Mouse (Mus musculus): Measurements from ENCODE around the gene Gas6. TPM values are rescaled to one million over a fixed set of nuclear protein-coding genes. Genes with fewer than 3 reads are reported as not detected.

Gas6 gene
- polyA plus RNA-seq, 1 experiment from 2014 or later: 18.0 TPM

DNA sequence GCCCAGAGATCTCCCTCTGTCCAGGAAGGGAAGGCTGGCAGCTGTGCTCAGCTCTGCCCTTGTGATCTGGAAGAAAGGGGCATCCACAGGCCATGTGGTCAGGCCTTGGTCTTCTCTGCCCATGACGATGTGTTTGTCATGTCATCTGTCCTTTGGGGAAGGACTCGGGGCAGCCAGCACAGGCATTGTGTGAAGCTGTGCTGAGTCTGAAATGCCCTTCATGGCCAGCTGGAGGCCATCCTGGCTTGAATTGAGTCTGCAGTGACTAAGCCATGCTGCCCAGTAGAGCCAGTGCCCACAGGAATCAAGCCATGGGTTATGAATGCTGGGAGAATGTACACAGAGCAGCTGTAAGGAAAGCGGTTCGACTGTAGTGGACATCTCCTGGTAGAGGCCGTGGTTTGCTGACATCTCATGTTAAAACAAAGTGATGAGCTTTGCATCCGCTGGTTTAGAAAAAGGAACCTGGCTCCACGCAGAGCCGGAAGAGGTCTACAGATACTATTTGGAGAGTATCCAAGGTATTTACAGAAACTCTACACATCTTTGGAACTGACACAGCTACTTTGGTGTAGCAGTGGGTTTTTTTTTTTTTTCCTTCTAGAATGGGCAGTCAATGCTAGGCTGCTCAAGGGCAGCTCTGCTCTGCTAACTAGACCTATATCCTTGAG, 9.8 kb upstream of the Gas6 start:
- Histone ChIP-seq H3K4me2 (replicated peaks) (no peak overlapping the region), H3K36me3 (no peaks in the 10 kb centered on the region), H3K27ac (replicated peaks) (no peak overlapping the region), H3K9ac (replicated peaks) (no peak overlapping the region), H3K4me3 (no peak overlapping the region), H3K27me3 (no peaks in the 10 kb centered on the region), H3K4me1 (no peaks in the 10 kb centered on the region), H3K9me3 (no peaks in the 10 kb centered on the region)
- WGBS: 88% methylated on average over 8 of the region's 8 CpGs
- no peak for ATAC-seq (ENCODE audit: low FRiP score, low read depth)

DNA sequence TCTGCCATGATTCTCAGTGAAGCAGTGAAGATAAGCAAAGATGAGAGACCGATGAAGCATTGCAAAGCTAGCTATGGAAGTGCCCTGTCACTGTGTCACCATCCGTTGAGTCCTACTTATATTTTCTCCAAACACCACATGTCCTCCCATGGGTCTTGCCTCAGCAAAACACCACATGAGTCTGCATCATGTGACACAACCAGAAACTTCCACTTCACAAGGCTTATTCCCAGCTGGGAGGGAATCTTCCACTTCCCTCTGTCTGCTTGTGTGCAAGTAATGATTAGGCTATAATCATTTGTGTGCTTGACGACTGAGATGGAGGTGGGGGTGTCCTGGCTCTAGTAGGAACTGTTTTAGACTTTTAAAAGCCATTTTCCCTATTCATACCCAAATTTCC, 6.9 kb upstream of the Gas6 start:
- ATAC-seq (ENCODE audit: low FRiP score, low read depth): no peak
- WGBS: 86% methylated on average over 3 of the region's 3 CpGs
- Histone ChIP-seq H3K36me3 (no peaks in the 10 kb centered on the region), H3K9ac (replicated peaks) (no peak overlapping the region), H3K9me3 (no peaks in the 10 kb centered on the region), H3K4me2 (replicated peaks) (no peak overlapping the region), H3K27ac (replicated peaks) (no peak overlapping the region), H3K4me3 (no peak overlapping the region), H3K4me1 (no peaks in the 10 kb centered on the region), H3K27me3 (no peaks in the 10 kb centered on the region)

DNA sequence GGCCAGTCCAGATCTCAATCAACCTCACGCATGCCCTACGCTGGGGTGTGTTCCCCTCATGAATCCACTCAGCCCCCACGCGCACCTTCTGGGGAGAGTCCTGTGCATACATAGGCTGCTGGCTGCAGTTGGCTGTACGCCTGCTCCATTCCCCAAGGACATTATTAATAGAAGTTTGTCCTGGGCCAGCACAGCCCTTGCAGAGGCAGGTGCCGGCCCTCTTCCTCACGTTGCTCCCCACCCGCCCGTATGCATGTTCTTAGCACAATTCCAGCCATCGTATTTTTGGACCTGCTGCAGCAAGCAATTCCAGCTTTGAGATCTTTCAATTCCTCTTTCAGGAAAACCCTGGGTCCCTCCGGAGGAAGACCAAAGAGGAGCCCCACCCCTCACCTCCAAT, 1.3 kb downstream of the Gas6 start:
- Histone ChIP-seq H3K4me3 (no peak overlapping the region), H3K4me2 (replicated peaks) (no peak overlapping the region), H3K27me3 (peaks cover 45% of the 10 kb centered on the region), H3K36me3 (no peaks in the 10 kb centered on the region), H3K27ac (replicated peaks) (no peak overlapping the region), H3K9me3 (no peaks in the 10 kb centered on the region), H3K9ac (replicated peaks) (no peak overlapping the region), H3K4me1 (peaks cover 11% of the 10 kb centered on the region)
- no peak for ATAC-seq (ENCODE audit: low FRiP score, low read depth)
- WGBS: 51% methylated on average over 11 of the region's 11 CpGs

DNA sequence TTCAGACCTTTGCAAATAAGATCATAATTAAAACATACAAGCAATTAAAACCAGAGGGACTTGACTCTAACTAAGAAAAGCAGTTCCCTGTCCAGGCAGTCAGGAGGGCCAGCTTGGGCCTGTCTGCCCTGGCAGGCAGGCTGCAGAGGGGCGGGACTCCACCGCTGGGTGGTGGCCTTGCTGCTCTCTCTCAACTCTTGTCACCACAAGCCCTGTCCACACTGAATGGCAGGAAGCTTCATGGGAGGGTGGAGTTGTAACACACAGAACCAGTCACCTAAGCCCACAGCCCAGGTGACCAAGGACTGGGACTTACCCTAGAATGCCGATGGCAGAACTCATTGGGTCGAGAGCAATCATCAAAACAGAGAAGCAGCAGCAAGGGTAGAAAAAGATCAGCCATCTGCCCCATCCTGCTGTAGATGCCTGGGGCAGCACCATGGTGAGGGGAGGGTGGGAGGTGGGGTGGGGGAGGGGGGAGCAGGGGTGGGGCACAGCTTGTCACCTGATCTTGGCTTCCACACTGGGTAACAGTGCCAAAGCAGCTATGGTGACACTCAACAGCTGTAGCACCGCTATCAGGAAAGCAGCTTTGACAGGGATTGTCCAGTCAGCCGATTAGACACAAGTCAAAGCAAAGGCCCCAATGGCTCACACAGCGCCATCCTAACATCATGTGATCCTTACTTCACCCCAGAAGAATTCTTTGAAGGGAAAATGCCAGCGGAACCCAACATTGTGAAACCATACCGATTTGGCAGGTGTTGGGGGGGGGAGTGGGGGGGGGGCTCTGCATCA, 1.9 kb downstream of the Gas6 start:
- WGBS: 59% methylated on average over 9 of the region's 9 CpGs
- no peak overlapping the region for H3K9ac ChIP-seq (replicated peaks)
- no peak for ATAC-seq (ENCODE audit: low FRiP score, low read depth)
- H3K4me2 ChIP-seq (replicated peaks): no peak overlapping the region
- no peaks in the 10 kb centered on the region for H3K9me3 ChIP-seq
- H3K27ac ChIP-seq (replicated peaks): no peak overlapping the region
- H3K36me3 ChIP-seq: no peaks in the 10 kb centered on the region
- peaks cover 11% of the 10 kb centered on the region for H3K4me1 ChIP-seq
- H3K4me3 ChIP-seq: no peak overlapping the region
- H3K27me3 ChIP-seq: peaks cover 45% of the 10 kb centered on the region

DNA sequence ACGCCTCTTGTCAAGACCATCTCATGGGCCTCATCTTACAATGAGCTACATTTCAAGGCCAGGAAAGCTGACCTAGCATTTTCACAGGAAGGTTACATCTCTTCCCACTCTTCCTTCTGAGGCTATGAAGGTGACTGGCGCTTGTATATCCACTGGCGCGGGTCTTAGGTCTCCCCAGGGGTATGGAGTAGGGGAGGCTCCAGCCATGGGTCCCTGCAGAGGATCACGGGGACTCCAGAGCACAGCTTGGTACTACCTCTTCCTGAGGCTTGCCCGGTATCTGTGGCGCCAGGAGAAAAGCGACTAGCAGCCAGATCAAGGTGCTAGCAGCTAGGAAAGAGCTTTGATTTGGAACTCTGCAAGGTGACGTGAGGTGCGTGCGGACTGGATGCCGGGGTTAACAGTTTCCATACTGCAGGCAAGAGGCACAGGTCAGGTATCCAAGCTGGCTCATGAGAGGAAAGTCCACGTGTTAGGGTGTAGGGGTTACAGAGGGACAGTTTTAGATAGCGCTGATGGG, 2.7 kb downstream of the Gas6 start:
- Histone ChIP-seq H3K4me3 (no peak overlapping the region), H3K36me3 (no peaks in the 10 kb centered on the region), H3K9me3 (no peaks in the 10 kb centered on the region), H3K27me3 (peaks cover 45% of the 10 kb centered on the region), H3K9ac (replicated peaks) (no peak overlapping the region), H3K4me1 (peaks cover 11% of the 10 kb centered on the region), H3K27ac (replicated peaks) (no peak overlapping the region), H3K4me2 (replicated peaks) (no peak overlapping the region)
- no peak for ATAC-seq (ENCODE audit: low FRiP score, low read depth)
- WGBS: 88% methylated on average over 14 of the region's 14 CpGs

DNA sequence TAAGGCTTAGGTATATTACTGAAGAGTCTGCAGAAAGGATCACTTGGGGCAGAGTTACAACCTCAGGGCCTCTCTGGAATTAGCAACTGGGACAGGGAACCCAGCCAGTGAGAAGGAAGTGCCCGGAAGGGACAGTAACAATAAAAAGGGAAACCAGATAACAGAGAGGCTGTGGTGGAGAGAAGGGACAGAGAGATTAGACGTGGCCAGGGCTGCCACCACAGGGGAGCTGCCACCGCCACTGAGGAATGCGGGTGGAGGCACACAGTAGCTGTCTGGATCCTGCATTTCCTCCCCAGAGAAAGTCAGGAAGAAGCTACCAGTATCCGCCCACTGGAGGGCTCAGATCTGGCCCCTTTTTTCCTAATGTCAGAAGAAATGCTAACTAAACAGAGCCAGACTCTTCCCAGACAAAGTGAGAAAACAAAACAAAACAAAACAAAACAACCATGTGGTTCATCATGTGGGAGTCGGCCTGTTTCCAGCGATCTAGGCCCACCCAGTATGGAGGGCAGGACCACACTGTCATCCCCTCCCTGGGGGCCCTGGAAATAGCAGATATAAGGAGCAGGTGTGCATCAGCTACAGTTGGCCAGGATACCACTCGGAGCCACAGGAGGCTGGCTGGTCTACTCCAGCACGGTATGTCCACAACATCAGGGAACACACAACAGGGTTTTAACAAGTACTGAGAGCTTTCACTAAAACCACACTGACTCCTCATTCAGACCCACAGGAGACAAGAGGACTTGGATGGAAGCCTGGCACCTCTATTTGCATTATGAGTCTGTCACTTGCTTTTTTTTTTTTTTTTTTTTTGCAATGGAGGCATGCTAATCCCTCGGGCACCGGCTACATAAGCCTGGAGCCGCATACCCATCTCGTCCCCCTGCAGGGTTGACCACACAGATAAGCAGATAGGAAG, 4.0 kb downstream of the Gas6 start:
- Histone ChIP-seq H3K4me1 (peaks cover 11% of the 10 kb centered on the region), H3K27ac (replicated peaks) (no peak overlapping the region), H3K27me3 (peaks cover 40% of the 10 kb centered on the region), H3K4me3 (no peak overlapping the region), H3K9ac (replicated peaks) (no peak overlapping the region), H3K36me3 (no peaks in the 10 kb centered on the region), H3K9me3 (no peaks in the 10 kb centered on the region), H3K4me2 (replicated peaks) (no peak overlapping the region)
- WGBS: 42% methylated on average over 13 of the region's 13 CpGs
- ATAC-seq (ENCODE audit: low FRiP score, low read depth): no peak

DNA sequence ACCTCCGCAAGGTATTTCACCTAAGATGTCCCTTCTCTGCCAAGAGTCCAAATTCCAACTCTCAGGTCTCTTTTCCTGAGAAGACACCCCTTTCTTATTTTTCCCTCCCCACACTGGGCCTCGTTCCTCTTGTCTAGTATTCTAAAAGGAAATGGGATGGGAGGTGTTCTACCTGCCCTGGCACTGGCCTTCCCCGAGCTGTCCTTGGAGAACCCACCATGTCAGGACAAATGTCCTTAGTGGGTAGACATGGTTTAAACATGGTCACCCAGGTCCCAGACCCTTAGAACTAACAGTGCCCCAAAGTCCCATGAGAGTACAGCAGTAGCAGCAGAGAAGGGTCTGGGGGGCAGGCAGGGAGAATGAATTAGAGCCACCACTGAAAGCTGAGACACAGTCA, 4.9 kb downstream of the Gas6 start:
- 82% methylated on average over 3 of the region's 3 CpGs for WGBS

DNA sequence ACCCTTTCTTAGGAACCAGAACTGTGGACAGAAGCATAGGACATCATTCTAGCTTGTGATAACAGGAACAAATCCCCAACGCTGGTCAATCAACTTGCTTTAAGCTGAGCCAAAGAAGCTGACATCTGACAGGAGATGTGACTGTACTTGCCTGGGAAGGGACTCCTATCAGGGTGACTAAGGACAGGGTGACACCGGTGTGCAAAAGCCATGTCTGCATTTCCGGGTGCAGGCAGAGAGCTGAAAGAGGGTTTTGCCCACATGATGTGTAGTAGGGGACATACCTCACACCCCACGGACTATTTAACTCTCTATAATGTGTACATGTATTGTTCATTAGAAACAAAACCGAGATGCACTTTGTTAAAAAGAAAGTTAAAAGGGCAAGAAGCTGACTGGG, 11.1 kb downstream of the Gas6 start:
- Histone ChIP-seq H3K4me2 (replicated peaks) (no peak overlapping the region), H3K9ac (replicated peaks) (no peak overlapping the region), H3K4me3 (no peak overlapping the region), H3K9me3 (no peaks in the 10 kb centered on the region), H3K27me3 (no peaks in the 10 kb centered on the region), H3K4me1 (no peaks in the 10 kb centered on the region), H3K27ac (replicated peaks) (no peak overlapping the region), H3K36me3 (no peaks in the 10 kb centered on the region)
- WGBS: 79% methylated on average over 5 of the region's 5 CpGs
- no peak for ATAC-seq (ENCODE audit: low FRiP score, low read depth)

More for the DNA sequence above, 4.9 kb downstream of the Gas6 start:
- no peak for ATAC-seq (ENCODE audit: low FRiP score, low read depth)
- H3K27ac ChIP-seq (replicated peaks): no peak overlapping the region
- H3K4me3 ChIP-seq: no peak overlapping the region
- H3K9me3 ChIP-seq: no peaks in the 10 kb centered on the region
- peaks cover 31% of the 10 kb centered on the region for H3K27me3 ChIP-seq
- no peak overlapping the region for H3K4me2 ChIP-seq (replicated peaks)
- H3K4me1 ChIP-seq: peaks cover 11% of the 10 kb centered on the region
- H3K36me3 ChIP-seq: no peaks in the 10 kb centered on the region
- no peak overlapping the region for H3K9ac ChIP-seq (replicated peaks)

DNA sequence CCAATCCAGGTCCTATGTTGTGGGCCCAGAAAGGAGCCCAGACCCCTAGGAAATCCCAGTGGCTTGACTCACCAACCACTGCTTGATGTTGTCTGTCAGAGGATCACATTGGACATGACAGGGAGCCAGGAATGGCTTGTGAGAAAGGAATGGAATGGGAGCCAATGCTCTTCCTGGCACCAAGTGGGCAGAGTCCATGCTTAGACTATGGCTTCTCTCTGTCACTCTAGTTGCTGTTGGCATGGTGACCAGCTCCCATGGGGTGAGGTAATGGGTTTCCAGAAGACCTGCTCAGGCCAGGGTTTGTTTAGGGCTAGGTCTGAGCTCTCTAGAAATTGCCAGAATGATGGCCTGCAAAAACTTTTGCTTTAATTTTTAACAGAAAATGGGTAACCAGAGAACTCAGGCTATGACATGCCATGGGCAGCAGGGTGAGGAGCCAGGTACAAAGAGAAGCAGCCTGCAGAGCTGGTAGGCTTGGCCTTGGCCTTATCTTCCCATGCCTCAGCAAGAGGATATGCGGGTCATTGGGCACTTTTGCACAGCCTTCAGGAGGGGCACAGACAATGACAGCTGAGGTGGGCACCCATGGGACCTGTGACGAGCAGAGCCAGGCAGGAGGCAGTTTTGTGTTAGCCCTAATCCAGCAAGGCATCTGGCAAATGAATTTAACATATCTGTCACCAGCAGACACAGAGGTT, 12.0 kb downstream of the Gas6 start:
- Histone ChIP-seq H3K27ac (replicated peaks) (no peak overlapping the region), H3K4me1 (no peaks in the 10 kb centered on the region), H3K9me3 (no peaks in the 10 kb centered on the region), H3K4me2 (replicated peaks) (no peak overlapping the region), H3K4me3 (no peak overlapping the region), H3K9ac (replicated peaks) (no peak overlapping the region), H3K27me3 (no peaks in the 10 kb centered on the region), H3K36me3 (no peaks in the 10 kb centered on the region)
- 66% methylated on average over 2 of the region's 2 CpGs for WGBS
- ATAC-seq (ENCODE audit: low FRiP score, low read depth): no peak

DNA sequence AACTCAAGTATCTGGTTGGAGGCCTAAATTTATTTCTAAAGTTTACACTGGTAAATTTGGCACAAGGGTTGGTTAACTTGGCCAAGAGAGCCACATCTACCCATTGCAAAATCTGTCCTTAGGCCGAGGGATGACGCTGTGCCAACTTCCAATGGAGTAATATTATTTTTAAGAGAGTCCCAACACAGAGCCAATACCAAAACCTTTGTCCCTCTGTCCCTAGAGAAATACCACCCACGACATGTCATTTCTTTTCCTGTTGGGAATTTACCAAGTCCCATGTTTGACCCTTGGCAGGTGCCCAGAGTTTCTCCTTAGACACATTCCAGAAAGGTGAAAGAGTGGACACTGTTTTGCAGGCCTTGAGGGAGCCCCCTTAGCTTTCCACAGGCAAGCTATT, 12.7 kb downstream of the Gas6 start:
- Histone ChIP-seq H3K9me3 (no peaks in the 10 kb centered on the region), H3K27me3 (no peaks in the 10 kb centered on the region), H3K4me1 (no peaks in the 10 kb centered on the region), H3K9ac (replicated peaks) (no peak overlapping the region), H3K4me2 (replicated peaks) (no peak overlapping the region), H3K4me3 (no peak overlapping the region), H3K36me3 (no peaks in the 10 kb centered on the region), H3K27ac (replicated peaks) (no peak overlapping the region)
- 87% methylated on average over 3 of the region's 3 CpGs for WGBS
- ATAC-seq (ENCODE audit: low FRiP score, low read depth): no peak

DNA sequence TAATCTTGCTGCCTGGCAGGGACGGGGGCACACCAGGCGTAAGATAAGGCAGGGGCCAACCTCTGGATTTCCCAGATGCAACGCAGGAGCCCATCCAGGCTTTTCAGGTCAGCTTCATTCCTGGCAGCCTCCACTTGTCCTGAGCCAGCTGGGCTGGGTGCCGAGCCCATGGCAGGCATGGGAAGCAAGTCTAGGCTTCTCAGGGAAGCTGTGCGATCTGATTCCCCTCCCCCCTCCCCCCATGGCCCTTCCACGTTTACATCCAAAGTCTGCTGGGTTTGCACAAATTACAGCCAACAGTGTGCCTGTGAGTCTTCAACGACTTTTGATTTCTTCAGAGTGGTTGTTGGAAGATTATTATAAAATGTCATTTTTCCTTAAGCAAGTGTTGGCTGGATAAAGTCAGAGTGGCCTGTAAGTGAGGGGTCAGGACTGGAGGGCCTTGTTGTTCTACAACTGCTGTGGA, 13.2 kb downstream of the Gas6 start:
- no peaks in the 10 kb centered on the region for H3K36me3 ChIP-seq
- no peaks in the 10 kb centered on the region for H3K27me3 ChIP-seq
- 85% methylated on average over 7 of the region's 7 CpGs for WGBS

More for the DNA sequence above, 13.2 kb downstream of the Gas6 start:
- H3K27ac ChIP-seq (replicated peaks): no peak overlapping the region
- H3K9me3 ChIP-seq: no peaks in the 10 kb centered on the region
- H3K9ac ChIP-seq (replicated peaks): no peak overlapping the region
- H3K4me3 ChIP-seq: no peak overlapping the region
- no peak overlapping the region for H3K4me2 ChIP-seq (replicated peaks)
- ATAC-seq (ENCODE audit: low FRiP score, low read depth): no peak
- no peaks in the 10 kb centered on the region for H3K4me1 ChIP-seq

Measured in midbrain, embryonic 12.5 days (tissue).